Mouse (Mus musculus) thymus, postnatal 10 days (tissue): ENCODE data around the gene Areg.

ENCODE experiments used
- DNase-seq, 2 experiments: peaks; one replicate each; pipeline ENCODE4 v3.0.0; 2021; ENCODE audit warnings: low spot score in 2 of 2

Gene Areg

DNA sequence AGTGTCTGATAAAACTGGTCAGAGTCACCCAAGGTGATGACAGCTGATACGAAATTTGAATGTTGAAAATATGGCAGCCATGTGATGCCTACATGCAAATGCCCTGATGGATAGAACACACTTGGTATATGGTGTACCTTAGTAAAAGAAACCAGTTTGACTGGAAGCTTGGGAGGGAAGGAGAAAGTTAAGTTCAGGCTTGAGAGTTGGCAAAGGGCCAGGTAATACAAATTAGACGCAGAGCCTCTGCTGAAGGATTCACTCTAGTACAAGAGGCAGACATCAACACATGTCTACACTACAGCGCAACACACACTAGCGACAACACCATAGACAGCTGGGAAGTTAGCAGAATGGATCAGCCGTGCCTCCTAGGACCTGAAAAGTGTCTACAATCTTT lies 27.2 kb downstream of the Areg start:
- DNase-seq = no peak

DNA sequence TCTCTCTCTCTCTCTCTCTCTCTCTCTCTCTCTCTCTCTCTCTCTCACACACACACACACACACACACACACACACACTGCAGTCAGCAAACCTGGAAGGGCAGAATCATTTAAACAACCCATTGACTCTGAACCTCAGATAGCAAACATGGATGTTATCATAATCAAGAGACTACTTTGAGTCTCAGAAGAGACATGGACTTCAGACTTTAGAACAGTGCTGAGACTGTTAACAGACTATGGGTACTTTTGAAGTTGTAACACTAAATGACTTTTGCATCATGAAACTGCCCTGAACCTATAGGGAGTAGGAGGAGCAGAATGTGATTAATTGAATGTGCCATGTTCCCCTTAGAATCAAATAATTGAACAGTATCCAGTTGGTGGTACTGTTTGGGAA lies 37.0 kb downstream of the Areg start:
- no peak for DNase-seq

DNA sequence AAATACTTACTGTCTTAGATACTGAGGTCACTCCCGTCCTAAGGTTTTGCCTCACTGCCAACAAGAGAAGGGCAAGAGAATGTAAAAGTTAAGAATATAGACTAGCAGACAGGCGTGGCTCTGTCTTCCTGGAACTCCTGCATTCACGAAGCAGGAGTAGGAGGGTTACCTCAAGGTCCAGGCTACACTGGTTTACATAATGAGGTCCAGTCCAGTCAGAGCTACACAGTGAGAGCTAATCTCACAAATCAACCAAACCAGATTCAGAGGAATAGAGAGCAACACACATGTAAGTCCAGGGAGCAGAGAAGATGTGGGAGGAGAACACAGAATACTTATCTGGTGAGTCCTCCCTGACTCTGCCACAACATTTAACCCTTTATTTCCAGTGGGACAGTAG lies 55.2 kb downstream of the Areg start:
- DNase-seq = no peak
